Mouse (Mus musculus) neutrophil, adult 5-6 weeks (primary cell): ENCODE results near the gene Nfib. TPM values are rescaled to one million over a fixed set of nuclear protein-coding genes. Genes with fewer than 3 reads are reported as not detected.

Source experiments
- ATAC-seq: fragments of 151-379, 151-347 bp; 2 replicates; pipeline ENCODE4 v1.8.0; 2017; ENCODE audit warnings: mild to moderate bottlenecking, moderate TSS enrichment; ENCODE audit not compliant: insufficient number of reproducible peaks, poor library complexity, low FRiP score, severe bottlenecking; ENCODE audit errors: extremely low read depth
- total RNA-seq: library from RNA; stranded (forward); fragments of 200-1000 nt; gene quantifications from 2 replicates; pipeline ENCODE4 v1.2.3, GENCODE M21; 2017

Nfib gene
- total RNA-seq, 1 experiment from 2014 or later, result not detected

- no peak for ATAC-seq
These were observed 67.9 kb downstream of the Nfib start for GRCm38 (mm10) chr4:82637633-82638032.

- ATAC-seq, result no peak
These were observed 68.9 kb downstream of the Nfib start for GRCm38 (mm10) chr4:82636658-82637057.

- ATAC-seq, result no peak
These were observed 69.7 kb downstream of the Nfib start for GRCm38 (mm10) chr4:82635881-82636280.

- ATAC-seq, result no peak
These were observed 70.4 kb downstream of the Nfib start for GRCm38 (mm10) chr4:82635118-82635517.

- ATAC-seq, result no peak
These were observed 71.2 kb downstream of the Nfib start for GRCm38 (mm10) chr4:82634365-82634764.

- no peak for ATAC-seq
These were observed 81.1 kb downstream of the Nfib start for GRCm38 (mm10) chr4:82624285-82625045.

GRCm38 (mm10) chr4:82623835-82624234 lies 81.7 kb downstream of the Nfib start:
- ATAC-seq, result no peak

- ATAC-seq, result no peak
These were observed 82.4 kb downstream of the Nfib start for GRCm38 (mm10) chr4:82623081-82623538.

- ATAC-seq, result no peak
These were observed 83.2 kb downstream of the Nfib start for GRCm38 (mm10) chr4:82622321-82622836.

- no peak for ATAC-seq
These were observed 86.0 kb downstream of the Nfib start for GRCm38 (mm10) chr4:82619539-82619941.

GRCm38 (mm10) chr4:82619003-82619402 lies 86.5 kb downstream of the Nfib start:
- ATAC-seq, result no peak

- no peak for ATAC-seq
These were observed 88.3 kb downstream of the Nfib start for GRCm38 (mm10) chr4:82617257-82617656.

GRCm38 (mm10) chr4:82615712-82616111 lies 89.8 kb downstream of the Nfib start:
- no peak for ATAC-seq

GRCm38 (mm10) chr4:82614466-82614805 lies 91.1 kb downstream of the Nfib start:
- ATAC-seq, result no peak

- no peak for ATAC-seq
These were observed 91.7 kb downstream of the Nfib start for GRCm38 (mm10) chr4:82613606-82614465.

GRCm38 (mm10) chr4:82609676-82610075 lies 95.9 kb downstream of the Nfib start:
- ATAC-seq, result no peak

GRCm38 (mm10) chr4:82608768-82609610 lies 96.6 kb downstream of the Nfib start:
- no peak for ATAC-seq

- no peak for ATAC-seq
These were observed 98.3 kb downstream of the Nfib start for GRCm38 (mm10) chr4:82607266-82607665.

GRCm38 (mm10) chr4:82606351-82606750 lies 99.2 kb downstream of the Nfib start:
- ATAC-seq, result no peak
